Mouse (Mus musculus) forebrain, embryonic 13.5 days (tissue): ENCODE data around the gene Lamb1. TPM values are rescaled to one million over a fixed set of nuclear protein-coding genes. Genes with fewer than 3 reads are reported as not detected.

Experiments
- ATAC-seq: fragments of 200-750 bp; cut with Nextera tagmentation; 2 replicates; pipeline ENCODE4 v1.8.0; 2017
- H3K27ac ChIP-seq: fragments of 300-500 bp; sonication (generic); 2 replicates; pipeline ENCODE4 v1.5.1; 2015; ENCODE audit warnings: inconsistent platforms, mild to moderate bottlenecking, moderate library complexity
- H3K27me3 ChIP-seq: fragments of 300-500 bp; sonication (generic); 2 replicates; pipeline ENCODE4 v1.6.1; 2015; ENCODE audit warnings: mild to moderate bottlenecking, inconsistent platforms
- H3K36me3 ChIP-seq: fragments of 300-500 bp; sonication (generic); 2 replicates; pipeline ENCODE4 v1.6.1; 2015; ENCODE audit warnings: mild to moderate bottlenecking, inconsistent platforms; ENCODE audit not compliant: poor library complexity, severe bottlenecking
- H3K4me1 ChIP-seq: fragments of 300-500 bp; sonication (generic); 2 replicates; pipeline ENCODE4 v1.6.1; 2015; ENCODE audit warnings: inconsistent platforms
- H3K4me2 ChIP-seq: fragments of 300-500 bp; sonication (generic); 2 replicates; pipeline ENCODE4 v1.6.1; 2015; ENCODE audit warnings: inconsistent platforms, mild to moderate bottlenecking, moderate library complexity
- H3K4me3 ChIP-seq: fragments of 300-500 bp; sonication (generic); 2 replicates; pipeline ENCODE4 v1.5.1; 2015; ENCODE audit warnings: mild to moderate bottlenecking, inconsistent platforms
- H3K9ac ChIP-seq: fragments of 300-500 bp; sonication (generic); 2 replicates; pipeline ENCODE4 v1.6.1; 2015; ENCODE audit warnings: mild to moderate bottlenecking, inconsistent platforms
- H3K9me3 ChIP-seq: fragments of 300-500 bp; sonication (generic); replicated peaks from 2 replicates; pipeline ENCODE4 v1.6.1; 2016; ENCODE audit warnings: inconsistent platforms
- WGBS: fragments of 180-500 bp; shearing (Covaris S2); methylation state at CpG from one replicate; pipeline ENCODE4 v1.1.7; 2015; 5-methylcytosine and 5-hydroxymethylcytosine counted together
- polyA plus RNA-seq: library from polyadenylated mRNA; unstranded; fragments of >200 nt; fragmentation: Nextera tagmentation; extraction: Ambion mirVana; gene quantifications from 2 replicates; pipeline ENCODE4 v1.2.1, GENCODE M21; 2015

Gene Lamb1
- polyA plus RNA-seq, 1 experiment from 2014 or later: 15.2 TPM

DNA sequence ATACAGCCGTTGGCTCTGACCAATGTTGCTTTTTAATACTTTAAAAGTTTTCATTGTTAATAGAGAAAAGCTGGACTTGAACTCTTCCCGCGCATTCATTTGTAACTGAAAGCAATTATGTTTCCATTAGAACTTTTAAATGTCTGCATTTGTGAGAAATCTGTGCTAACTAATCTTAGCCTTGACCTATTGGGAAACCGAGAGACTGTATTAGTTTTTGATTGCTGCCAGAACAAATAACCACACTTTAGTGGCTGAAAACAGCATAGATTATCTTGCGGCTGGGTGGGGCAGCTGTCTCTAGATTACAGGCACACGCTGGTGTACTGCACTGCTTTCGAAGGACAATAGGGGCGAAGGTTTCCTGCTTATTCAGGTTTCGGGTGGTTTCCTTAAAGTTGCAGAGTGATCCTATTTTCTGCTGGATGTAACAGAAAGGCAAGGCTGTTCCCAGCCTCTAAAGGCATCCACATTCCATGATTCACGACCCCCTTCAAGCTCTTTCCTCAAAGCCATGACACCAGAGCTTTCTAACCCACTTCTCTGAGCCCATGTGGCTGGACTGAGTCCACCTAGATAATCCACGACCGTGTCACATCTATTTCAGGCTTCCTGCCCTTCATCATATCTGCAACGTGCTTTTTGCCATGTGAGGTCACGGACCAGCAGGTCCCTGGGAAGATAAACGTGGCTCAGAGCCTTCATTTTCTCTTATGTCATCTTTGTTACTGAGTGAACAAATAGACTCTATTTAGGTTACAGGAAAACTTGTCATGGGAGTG lies 28.5 kb downstream of the Lamb1 start:
- 79% methylated on average over 15 of the region's 15 CpGs for WGBS
- Histone ChIP-seq H3K9ac (no peak overlapping the region), H3K27ac (no peak overlapping the region), H3K36me3 (no peaks in the 10 kb centered on the region), H3K27me3 (no peaks in the 10 kb centered on the region), H3K4me2 (no peak overlapping the region), H3K4me3 (no peak overlapping the region), H3K4me1 (no peaks in the 10 kb centered on the region), H3K9me3 (no peaks in the 10 kb centered on the region)
- ATAC-seq: no peak

DNA sequence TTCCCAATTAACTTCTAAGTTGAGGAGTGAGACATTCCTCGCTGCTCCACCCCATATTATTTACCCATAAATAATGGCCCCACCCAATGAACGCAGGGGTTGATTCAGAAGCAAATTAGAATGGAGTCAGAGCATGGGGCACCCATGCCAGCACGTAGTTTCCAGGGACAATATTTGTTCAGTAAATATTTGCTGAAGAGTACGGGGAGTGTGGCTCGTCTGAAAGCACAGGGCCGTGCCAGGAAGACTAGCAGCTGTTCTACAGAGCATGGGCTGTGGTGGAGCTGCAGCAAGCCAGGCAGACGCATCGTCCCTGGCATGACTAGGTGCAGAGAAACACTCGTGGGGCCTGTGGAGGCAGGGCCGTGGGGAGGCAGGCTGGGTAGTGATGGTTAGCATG lies 29.5 kb downstream of the Lamb1 start:
- Histone ChIP-seq H3K9ac (no peak overlapping the region), H3K4me2 (no peak overlapping the region), H3K27ac (no peak overlapping the region), H3K27me3 (no peaks in the 10 kb centered on the region), H3K4me3 (no peak overlapping the region), H3K4me1 (no peaks in the 10 kb centered on the region), H3K36me3 (no peaks in the 10 kb centered on the region), H3K9me3 (no peaks in the 10 kb centered on the region)
- WGBS: 70% methylated on average over 10 of the region's 10 CpGs
- no peak for ATAC-seq

DNA sequence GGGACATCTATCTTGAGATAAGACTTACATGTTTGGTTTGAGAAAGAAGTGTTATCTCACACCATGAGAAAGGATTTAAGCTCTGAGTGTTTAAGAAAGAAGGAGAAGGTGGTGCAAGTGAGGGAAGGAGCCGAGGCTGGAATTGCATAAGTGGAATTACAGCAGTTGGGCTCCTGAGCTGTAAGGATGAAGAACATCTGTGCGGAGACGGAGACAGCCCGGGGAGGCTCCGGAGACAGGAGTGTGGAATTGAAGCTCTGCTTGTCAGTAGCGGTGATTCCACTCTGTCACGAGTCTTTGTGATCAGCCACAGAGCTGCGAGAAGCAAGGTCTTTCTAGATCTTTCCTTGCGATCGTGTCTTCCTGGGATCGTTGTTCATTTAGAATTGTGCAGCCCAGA lies 30.0 kb downstream of the Lamb1 start:
- Histone ChIP-seq H3K4me3 (no peak overlapping the region), H3K27me3 (no peaks in the 10 kb centered on the region), H3K4me2 (no peak overlapping the region), H3K36me3 (no peaks in the 10 kb centered on the region), H3K9me3 (no peaks in the 10 kb centered on the region), H3K27ac (no peak overlapping the region), H3K4me1 (no peaks in the 10 kb centered on the region), H3K9ac (no peak overlapping the region)
- 86% methylated on average over 11 of the region's 11 CpGs for WGBS
- ATAC-seq: no peak

GRCm38 (mm10) chr12:31295505-31295904 lies 30.5 kb downstream of the Lamb1 start:
- Histone ChIP-seq H3K36me3 (no peaks in the 10 kb centered on the region), H3K4me2 (no peak overlapping the region), H3K4me3 (no peak overlapping the region), H3K27me3 (no peaks in the 10 kb centered on the region), H3K27ac (no peak overlapping the region), H3K9ac (no peak overlapping the region), H3K9me3 (no peaks in the 10 kb centered on the region), H3K4me1 (no peaks in the 10 kb centered on the region)
- ATAC-seq: no peak
- whole genome bisulfite sequencing: 77% methylated on average over 3 of the region's 3 CpGs

- H3K9ac ChIP-seq: no peak overlapping the region
- H3K27me3 ChIP-seq: no peaks in the 10 kb centered on the region
- no peaks in the 10 kb centered on the region for H3K9me3 ChIP-seq
- no peak overlapping the region for H3K27ac ChIP-seq
- H3K4me3 ChIP-seq: no peak overlapping the region
- no peak for ATAC-seq
- no peaks in the 10 kb centered on the region for H3K4me1 ChIP-seq
- no peaks in the 10 kb centered on the region for H3K36me3 ChIP-seq
- no peak overlapping the region for H3K4me2 ChIP-seq
- WGBS: 85% methylated on average over 4 of the region's 4 CpGs
These were observed 31.1 kb downstream of the Lamb1 start for GRCm38 (mm10) chr12:31296097-31296496.

DNA sequence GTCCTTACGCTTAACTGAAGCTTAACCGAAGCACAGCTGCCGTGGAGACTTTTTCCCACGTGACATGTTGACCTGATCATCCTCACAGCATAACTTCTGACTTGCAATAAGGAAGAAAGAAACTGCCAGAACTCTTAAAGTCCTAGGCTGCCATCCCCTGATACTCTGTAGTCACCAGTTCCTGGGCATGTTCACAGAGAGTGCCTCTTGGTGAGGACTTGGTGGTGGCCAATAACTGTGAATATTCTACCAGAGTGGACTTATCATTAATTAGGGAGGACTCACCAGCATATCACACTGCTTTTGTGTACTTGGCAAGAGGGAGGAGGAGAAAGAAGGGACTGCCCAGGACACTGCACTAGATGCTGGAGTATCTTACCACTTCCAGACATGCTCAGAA lies 33.1 kb downstream of the Lamb1 start:
- Histone ChIP-seq H3K27ac (no peak overlapping the region), H3K36me3 (no peaks in the 10 kb centered on the region), H3K4me3 (no peak overlapping the region), H3K4me2 (no peak overlapping the region), H3K4me1 (0 out of 2 replicates have a peak, but pooled peaks cover 7% of the 10 kb centered on the region), H3K9ac (no peak overlapping the region), H3K27me3 (no peaks in the 10 kb centered on the region), H3K9me3 (no peaks in the 10 kb centered on the region)
- no peak for ATAC-seq
- WGBS: 92% methylated on average over 4 of the region's 4 CpGs

- H3K9me3 ChIP-seq: no peaks in the 10 kb centered on the region
- ATAC-seq: no peak
- 87% methylated on average over 8 of the region's 8 CpGs for WGBS
These were observed 33.5 kb downstream of the Lamb1 start for GRCm38 (mm10) chr12:31298530-31298929.

DNA sequence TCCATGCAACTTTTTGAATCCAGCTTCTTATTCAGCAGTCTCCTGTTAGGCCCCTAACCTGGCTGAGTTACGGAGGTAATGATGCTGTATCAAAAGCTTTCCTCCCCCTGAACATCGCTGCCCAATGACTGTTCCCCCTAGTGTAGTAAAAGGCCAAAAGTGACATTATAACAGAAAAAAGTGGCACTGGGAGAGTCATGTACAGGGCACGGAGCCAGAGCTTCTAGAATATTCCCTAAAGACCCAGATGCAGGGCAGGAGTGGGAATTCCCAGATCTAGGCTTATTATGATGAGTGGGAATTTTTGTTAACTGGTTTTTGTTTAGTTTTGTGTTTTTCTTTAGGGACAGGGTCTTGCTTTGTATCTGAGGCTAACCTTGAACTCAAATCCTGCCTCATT lies 34.1 kb downstream of the Lamb1 start:
- H3K36me3 ChIP-seq: no peaks in the 10 kb centered on the region
- WGBS: 95% methylated on average over 3 of the region's 3 CpGs
- H3K9ac ChIP-seq: no peak overlapping the region
- 0 out of 2 replicates have a peak, but pooled peaks cover 10% of the 10 kb centered on the region for H3K4me1 ChIP-seq
- ATAC-seq: no peak
- H3K4me3 ChIP-seq: no peak overlapping the region
- no peak overlapping the region for H3K27ac ChIP-seq
- no peaks in the 10 kb centered on the region for H3K27me3 ChIP-seq
- H3K4me2 ChIP-seq: no peak overlapping the region
- H3K9me3 ChIP-seq: no peaks in the 10 kb centered on the region

More at GRCm38 (mm10) chr12:31298530-31298929, 33.5 kb downstream of the Lamb1 start:
- Histone ChIP-seq H3K36me3 (no peaks in the 10 kb centered on the region), H3K4me3 (no peak overlapping the region), H3K9ac (no peak overlapping the region), H3K4me1 (0 out of 2 replicates have a peak, but pooled peaks cover 10% of the 10 kb centered on the region), H3K4me2 (no peak overlapping the region), H3K27ac (no peak overlapping the region), H3K27me3 (no peaks in the 10 kb centered on the region)

GRCm38 (mm10) chr12:31299676-31300197 lies 34.7 kb downstream of the Lamb1 start:
- Histone ChIP-seq H3K4me3 (no peak overlapping the region), H3K9ac (no peak overlapping the region), H3K4me2 (no peak overlapping the region), H3K36me3 (no peaks in the 10 kb centered on the region), H3K9me3 (no peaks in the 10 kb centered on the region), H3K27ac (no peak overlapping the region), H3K27me3 (no peaks in the 10 kb centered on the region), H3K4me1 (0 out of 2 replicates have a peak, but pooled peaks cover 10% of the 10 kb centered on the region)
- WGBS: 94% methylated on average over 14 of the region's 14 CpGs
- ATAC-seq: no peak

- H3K9me3 ChIP-seq: no peaks in the 10 kb centered on the region
- H3K4me1 ChIP-seq: 0 out of 2 replicates have a peak, but pooled peaks cover 10% of the 10 kb centered on the region
- no peaks in the 10 kb centered on the region for H3K36me3 ChIP-seq
- H3K9ac ChIP-seq: no peak overlapping the region
- no peak overlapping the region for H3K4me3 ChIP-seq
- no peak overlapping the region for H3K27ac ChIP-seq
- H3K4me2 ChIP-seq: no peak overlapping the region
- ATAC-seq: no peak
- 92% methylated on average over 9 of the region's 9 CpGs for WGBS
- H3K27me3 ChIP-seq: no peaks in the 10 kb centered on the region
These were observed 35.2 kb downstream of the Lamb1 start for GRCm38 (mm10) chr12:31300276-31300675.

GRCm38 (mm10) chr12:31302266-31302665 lies 37.2 kb downstream of the Lamb1 start:
- H3K4me3 ChIP-seq: no peak overlapping the region
- 0 out of 2 replicates have a peak, but pooled peaks cover 10% of the 10 kb centered on the region for H3K4me1 ChIP-seq
- H3K27me3 ChIP-seq: no peaks in the 10 kb centered on the region
- H3K36me3 ChIP-seq: no peaks in the 10 kb centered on the region
- H3K9ac ChIP-seq: no peak overlapping the region
- H3K9me3 ChIP-seq: no peaks in the 10 kb centered on the region
- no peak overlapping the region for H3K4me2 ChIP-seq
- no peak overlapping the region for H3K27ac ChIP-seq
- WGBS: 93% methylated on average over 5 of the region's 5 CpGs
- 0 out of 2 replicates have a peak, but pooled peaks have one; percentile 43 for ATAC-seq

- no peaks in the 10 kb centered on the region for H3K36me3 ChIP-seq
- H3K9ac ChIP-seq: no peak overlapping the region
- H3K9me3 ChIP-seq: no peaks in the 10 kb centered on the region
- 0 out of 2 replicates have a peak, but pooled peaks cover 10% of the 10 kb centered on the region for H3K4me1 ChIP-seq
- no peak overlapping the region for H3K27ac ChIP-seq
- no peak overlapping the region for H3K4me3 ChIP-seq
- 77% methylated on average over 16 of the region's 16 CpGs for WGBS
- no peak overlapping the region for H3K4me2 ChIP-seq
- peak; percentile 70; the same call in 1 of the 2 replicates for ATAC-seq
- H3K27me3 ChIP-seq: no peaks in the 10 kb centered on the region
These were observed 37.9 kb downstream of the Lamb1 start for GRCm38 (mm10) chr12:31302766-31303511.
